Mouse (Mus musculus): ENCODE results near the gene Emid1. TPM values are rescaled to one million over a fixed set of nuclear protein-coding genes. Genes with fewer than 3 reads are reported as not detected.

Gene Emid1
- total and polyA plus RNA-seq, 3 experiments, result 0.16 TPM; not detected in 2

GRCm38 (mm10) chr11:5145600-5145999 is 6.5 kb downstream of the Emid1 start:
- no peaks in the 10 kb centered on the region for H3K36me3 ChIP-seq (replicated peaks)
- H3K27me3 ChIP-seq (ENCODE audit: insufficient read depth, low read length), result peaks cover 44% of the 10 kb centered on the region
- TF ChIP-seq POLR2AphosphoS5 (IDR thresholded peaks at IDR 0.05; ENCODE audit: insufficient replicate concordance, low read depth, low read length), result no peak
- TF ChIP-seq TAL1 (conservative IDR thresholded peaks at IDR 0.05; ENCODE audit: low read depth, low read length), result no peak
- no peak overlapping the region for H3K4me3 ChIP-seq (ENCODE audit: low read depth, low read length)
- no peak for DNase-seq (ENCODE audit: low spot score)
- no peak for ATAC-seq (ENCODE audit: extremely low read depth, insufficient number of reproducible peaks, low FRiP score, poor library complexity, severe bottlenecking)
- no peaks in the 10 kb centered on the region for H3K4me1 ChIP-seq (ENCODE audit: insufficient read depth, low read depth, low read length)
- no peaks in the 10 kb centered on the region for H3K9me3 ChIP-seq (replicated peaks)

- H3K4me1 ChIP-seq (ENCODE audit: insufficient read depth, low read depth, low read length), result no peaks in the 10 kb centered on the region
- no peaks in the 10 kb centered on the region for H3K36me3 ChIP-seq (replicated peaks)
- H3K27me3 ChIP-seq (ENCODE audit: insufficient read depth, low read length), result peaks cover 53% of the 10 kb centered on the region
- TF ChIP-seq GATA1 (IDR thresholded peaks at IDR 0.05; ENCODE audit: borderline replicate concordance, low read length) (no peak), POLR2AphosphoS5 (IDR thresholded peaks at IDR 0.05; ENCODE audit: insufficient replicate concordance, low read depth, low read length) (no peak), CTCF (IDR thresholded peaks at IDR 0.05; ENCODE audit: low read depth, low read length) (no peak), TAL1 (conservative IDR thresholded peaks at IDR 0.05; ENCODE audit: low read depth, low read length) (no peak), GATA2 (IDR thresholded peaks at IDR 0.05; ENCODE audit: borderline replicate concordance, low read depth, low read length) (no peak)
- H3K4me3 ChIP-seq (ENCODE audit: low read depth, low read length), result no peak overlapping the region
- no peaks in the 10 kb centered on the region for H3K9me3 ChIP-seq (replicated peaks)
- ATAC-seq (ENCODE audit: extremely low read depth, insufficient number of reproducible peaks, low FRiP score, poor library complexity, severe bottlenecking), result no peak
- DNase-seq (ENCODE audit: low spot score), result no peak
Observed at GRCm38 (mm10) chr11:5141965-5142364, 10.1 kb downstream of the Emid1 start.

DNA sequence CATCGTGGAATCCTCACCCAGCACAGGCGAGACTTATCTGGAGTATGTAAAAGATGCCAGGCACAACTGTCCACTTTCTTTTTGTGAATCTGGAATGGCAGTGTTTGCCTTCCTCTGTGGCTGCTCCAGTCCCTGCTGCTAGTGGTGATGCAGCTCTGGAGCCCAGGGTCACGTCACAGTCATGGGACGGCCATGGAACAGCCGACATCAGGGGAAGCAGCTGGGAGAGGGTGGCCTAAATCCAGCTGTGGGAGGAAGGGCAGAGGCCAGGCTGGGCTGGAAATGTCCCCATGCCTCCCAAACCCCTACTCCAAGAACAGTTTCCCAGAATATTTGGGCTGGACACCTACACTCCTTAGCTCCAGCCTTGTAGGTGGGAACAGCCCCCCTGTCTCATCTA is 10.8 kb downstream of the Emid1 start:
- ATAC-seq (ENCODE audit: extremely low read depth, insufficient number of reproducible peaks, low FRiP score, poor library complexity, severe bottlenecking) (no peak), DNase-seq (ENCODE audit: low spot score) (no peak)
- TF ChIP-seq TAL1 (conservative IDR thresholded peaks at IDR 0.05; ENCODE audit: low read depth, low read length), result no peak
- TF ChIP-seq CTCF (IDR thresholded peaks at IDR 0.05; ENCODE audit: low read depth, low read length), result no peak
- no peak for TF ChIP-seq GATA1 (IDR thresholded peaks at IDR 0.05; ENCODE audit: borderline replicate concordance, low read length)
- no peak for TF ChIP-seq GATA2 (IDR thresholded peaks at IDR 0.05; ENCODE audit: borderline replicate concordance, low read depth, low read length)
- no peak for TF ChIP-seq POLR2AphosphoS5 (IDR thresholded peaks at IDR 0.05; ENCODE audit: insufficient replicate concordance, low read depth, low read length)
- no peaks in the 10 kb centered on the region for H3K36me3 ChIP-seq (replicated peaks)
- peaks cover 54% of the 10 kb centered on the region for H3K27me3 ChIP-seq (ENCODE audit: insufficient read depth, low read length)
- no peaks in the 10 kb centered on the region for H3K9me3 ChIP-seq (replicated peaks)
- no peaks in the 10 kb centered on the region for H3K4me1 ChIP-seq (ENCODE audit: insufficient read depth, low read depth, low read length)
- no peak overlapping the region for H3K4me3 ChIP-seq (ENCODE audit: low read depth, low read length)

DNA sequence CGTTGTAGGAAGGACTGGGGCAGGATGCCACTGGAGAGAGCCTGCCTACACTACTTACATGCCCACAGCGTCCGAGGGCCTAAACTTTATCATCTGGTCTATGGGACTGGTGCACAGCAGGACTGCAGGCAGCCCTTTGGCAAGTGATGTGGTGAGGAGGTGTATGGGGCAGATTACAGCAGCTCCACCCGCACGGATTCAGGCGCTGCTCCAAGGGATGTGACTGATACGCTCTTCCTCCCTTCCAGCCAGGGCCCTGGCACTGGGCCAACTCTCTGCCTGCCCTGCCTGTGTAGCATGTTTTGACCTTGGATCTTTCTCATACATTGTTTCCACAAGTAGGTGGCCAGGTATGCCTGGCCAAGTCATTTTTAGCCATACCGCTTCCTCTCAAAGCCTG is 11.4 kb downstream of the Emid1 start:
- Histone ChIP-seq H3K4me1 (ENCODE audit: insufficient read depth, low read depth, low read length) (no peaks in the 10 kb centered on the region), H3K36me3 (replicated peaks) (no peaks in the 10 kb centered on the region), H3K4me3 (ENCODE audit: low read depth, low read length) (no peak overlapping the region), H3K9me3 (replicated peaks) (no peaks in the 10 kb centered on the region), H3K27me3 (ENCODE audit: insufficient read depth, low read length) (peaks cover 50% of the 10 kb centered on the region)
- DNase-seq (ENCODE audit: low spot score) (no peak), ATAC-seq (ENCODE audit: extremely low read depth, insufficient number of reproducible peaks, low FRiP score, poor library complexity, severe bottlenecking) (no peak)
- TF ChIP-seq GATA2 (IDR thresholded peaks at IDR 0.05; ENCODE audit: borderline replicate concordance, low read depth, low read length) (no peak), GATA1 (IDR thresholded peaks at IDR 0.05; ENCODE audit: borderline replicate concordance, low read length) (no peak), TAL1 (conservative IDR thresholded peaks at IDR 0.05; ENCODE audit: low read depth, low read length) (no peak), POLR2AphosphoS5 (IDR thresholded peaks at IDR 0.05; ENCODE audit: insufficient replicate concordance, low read depth, low read length) (no peak), CTCF (IDR thresholded peaks at IDR 0.05; ENCODE audit: low read depth, low read length) (no peak)

- H3K9me3 ChIP-seq (replicated peaks), result no peaks in the 10 kb centered on the region
- H3K4me1 ChIP-seq (ENCODE audit: insufficient read depth, low read depth, low read length), result no peaks in the 10 kb centered on the region
- no peaks in the 10 kb centered on the region for H3K36me3 ChIP-seq (replicated peaks)
- H3K27me3 ChIP-seq (ENCODE audit: insufficient read depth, low read length), result peaks cover 53% of the 10 kb centered on the region
- DNase-seq (ENCODE audit: low spot score) (no peak), ATAC-seq (ENCODE audit: extremely low read depth, insufficient number of reproducible peaks, low FRiP score, poor library complexity, severe bottlenecking) (no peak)
- TF ChIP-seq CTCF (IDR thresholded peaks at IDR 0.05; ENCODE audit: low read depth, low read length), result no peak
- TF ChIP-seq TAL1 (conservative IDR thresholded peaks at IDR 0.05; ENCODE audit: low read depth, low read length), result no peak
- TF ChIP-seq GATA2 (IDR thresholded peaks at IDR 0.05; ENCODE audit: borderline replicate concordance, low read depth, low read length), result no peak
- no peak for TF ChIP-seq GATA1 (IDR thresholded peaks at IDR 0.05; ENCODE audit: borderline replicate concordance, low read length)
- TF ChIP-seq POLR2AphosphoS5 (IDR thresholded peaks at IDR 0.05; ENCODE audit: insufficient replicate concordance, low read depth, low read length), result no peak
- H3K4me3 ChIP-seq (ENCODE audit: low read depth, low read length), result no peak overlapping the region
Observed at GRCm38 (mm10) chr11:5139372-5139771, 12.7 kb downstream of the Emid1 start.

DNA sequence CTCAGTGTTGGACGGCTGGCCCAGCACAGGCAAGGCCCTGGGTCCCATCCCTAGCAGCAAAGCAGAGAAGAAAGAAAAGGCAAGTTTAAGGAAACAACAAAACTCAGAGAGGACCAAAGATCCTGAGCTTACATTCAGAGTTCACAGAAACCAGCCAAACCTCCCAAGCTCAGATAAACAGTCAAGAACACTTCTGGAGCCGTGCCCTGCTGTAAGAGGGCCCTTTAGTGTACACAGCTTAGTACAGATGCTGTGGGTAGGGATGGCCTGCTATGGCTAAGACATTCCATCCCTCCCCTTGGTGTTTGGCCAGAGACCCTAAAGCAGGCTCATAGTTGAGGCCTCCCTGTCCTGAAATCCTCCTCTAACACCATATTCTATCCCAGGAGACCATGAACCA is 13.4 kb downstream of the Emid1 start:
- no peaks in the 10 kb centered on the region for H3K4me1 ChIP-seq (ENCODE audit: insufficient read depth, low read depth, low read length)
- H3K36me3 ChIP-seq (replicated peaks), result no peaks in the 10 kb centered on the region
- no peak overlapping the region for H3K4me3 ChIP-seq (ENCODE audit: low read depth, low read length)
- TF ChIP-seq GATA2 (IDR thresholded peaks at IDR 0.05; ENCODE audit: borderline replicate concordance, low read depth, low read length), result no peak
- TF ChIP-seq TAL1 (conservative IDR thresholded peaks at IDR 0.05; ENCODE audit: low read depth, low read length), result no peak
- no peak for TF ChIP-seq POLR2AphosphoS5 (IDR thresholded peaks at IDR 0.05; ENCODE audit: insufficient replicate concordance, low read depth, low read length)
- no peak for TF ChIP-seq CTCF (IDR thresholded peaks at IDR 0.05; ENCODE audit: low read depth, low read length)
- TF ChIP-seq GATA1 (IDR thresholded peaks at IDR 0.05; ENCODE audit: borderline replicate concordance, low read length), result no peak
- H3K9me3 ChIP-seq (replicated peaks), result no peaks in the 10 kb centered on the region
- H3K27me3 ChIP-seq (ENCODE audit: insufficient read depth, low read length), result peaks cover 53% of the 10 kb centered on the region
- ATAC-seq (ENCODE audit: extremely low read depth, insufficient number of reproducible peaks, low FRiP score, poor library complexity, severe bottlenecking) (no peak), DNase-seq (ENCODE audit: low spot score) (no peak)

GRCm38 (mm10) chr11:5135914-5136313 is 16.1 kb downstream of the Emid1 start:
- H3K4me1 ChIP-seq (ENCODE audit: insufficient read depth, low read depth, low read length), result no peaks in the 10 kb centered on the region
- H3K4me3 ChIP-seq (ENCODE audit: low read depth, low read length), result no peak overlapping the region
- H3K9me3 ChIP-seq (replicated peaks), result no peaks in the 10 kb centered on the region
- ATAC-seq (ENCODE audit: extremely low read depth, insufficient number of reproducible peaks, low FRiP score, poor library complexity, severe bottlenecking) (no peak), DNase-seq (ENCODE audit: low spot score) (no peak)
- peaks cover 49% of the 10 kb centered on the region for H3K27me3 ChIP-seq (ENCODE audit: insufficient read depth, low read length)
- TF ChIP-seq GATA2 (IDR thresholded peaks at IDR 0.05; ENCODE audit: borderline replicate concordance, low read depth, low read length) (no peak), CTCF (IDR thresholded peaks at IDR 0.05; ENCODE audit: low read depth, low read length) (no peak), GATA1 (IDR thresholded peaks at IDR 0.05; ENCODE audit: borderline replicate concordance, low read length) (no peak), TAL1 (conservative IDR thresholded peaks at IDR 0.05; ENCODE audit: low read depth, low read length) (no peak), POLR2AphosphoS5 (IDR thresholded peaks at IDR 0.05; ENCODE audit: insufficient replicate concordance, low read depth, low read length) (no peak)
- no peaks in the 10 kb centered on the region for H3K36me3 ChIP-seq (replicated peaks)

Measured in G1E (cell line).